ENCODE assay signal across 8 mouse cellular contexts in the genomic region with DNA sequence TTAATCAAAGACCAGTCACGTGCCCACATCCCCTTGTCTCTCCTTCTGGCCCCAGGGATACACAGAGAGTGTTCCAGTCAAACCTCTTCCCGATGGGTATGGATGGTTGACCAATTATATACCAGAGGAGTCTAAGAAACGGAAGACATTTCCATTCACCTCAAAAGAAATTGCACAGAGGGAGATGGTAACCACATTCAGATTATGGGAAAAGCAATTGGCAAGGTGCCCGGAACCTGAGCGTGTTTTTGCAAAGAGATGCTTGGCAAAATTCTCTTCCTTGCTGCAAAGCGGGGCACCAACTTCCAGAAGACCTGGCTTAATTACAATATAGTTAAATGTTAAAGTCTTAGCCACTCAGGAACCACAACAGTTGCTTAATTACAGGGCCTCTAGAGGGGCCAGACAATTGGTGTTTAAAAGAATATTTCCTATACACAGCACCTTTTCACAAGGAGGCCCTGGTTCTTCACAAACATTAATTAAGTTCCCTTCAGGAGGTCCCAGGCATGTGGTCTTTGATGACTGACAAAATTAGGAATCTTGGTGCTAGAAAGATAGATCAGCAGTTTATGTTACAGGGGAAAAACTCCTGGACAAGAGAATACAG. TPM values are rescaled to one million over a fixed set of nuclear protein-coding genes. Genes with fewer than 3 reads are reported as not detected.
DNase-seq lines count a peak whose midpoint lies in the region; ATAC-seq and TF ChIP-seq lines count a peak whose summit lies in the region.

No protein-coding gene starts in this region.

- no peaks in the 10 kb centered on the region for H3K36me3 ChIP-seq in forebrain, postnatal 0 days (ENCODE audit: insufficient read depth)
- no peaks in the 10 kb centered on the region for H3K36me3 ChIP-seq in forebrain, embryonic 10.5 days (replicated peaks)
- H3K36me3 ChIP-seq in intestine, embryonic 15.5 days: no peaks in the 10 kb centered on the region
- no peaks in the 10 kb centered on the region for H3K36me3 ChIP-seq in midbrain, embryonic 13.5 days

- TF ChIP-seq CTCF in forebrain, postnatal 0 days (IDR thresholded peaks at IDR 0.05; ENCODE audit: low read depth): no peak

- H3K4me2 ChIP-seq in forebrain, postnatal 0 days (ENCODE audit: low read depth): no peak overlapping the region
- no peak overlapping the region for H3K4me2 ChIP-seq in intestine, embryonic 15.5 days (replicated peaks)
- no peak overlapping the region for H3K4me2 ChIP-seq in midbrain, embryonic 13.5 days (replicated peaks)

- no peaks in the 10 kb centered on the region; the same call in 1 of the 2 replicates for H3K4me1 ChIP-seq in forebrain, postnatal 0 days (ENCODE audit: insufficient read depth)
- H3K4me1 ChIP-seq in forebrain, embryonic 10.5 days: peaks cover 18% of the 10 kb centered on the region
- H3K4me1 ChIP-seq in intestine, embryonic 15.5 days (replicated peaks): no peaks in the 10 kb centered on the region
- no peaks in the 10 kb centered on the region for H3K4me1 ChIP-seq in midbrain, embryonic 13.5 days (replicated peaks)

- H3K9ac ChIP-seq in forebrain, postnatal 0 days: no peak overlapping the region
- no peak overlapping the region for H3K9ac ChIP-seq in intestine, embryonic 15.5 days
- no peak overlapping the region for H3K9ac ChIP-seq in midbrain, embryonic 13.5 days (replicated peaks)

- ATAC-seq in forebrain, postnatal 0 days: no peak
- ATAC-seq in intestine, embryonic 15.5 days: no peak
- ATAC-seq in midbrain, embryonic 13.5 days: no peak

- no peak overlapping the region for H3K4me3 ChIP-seq in forebrain, postnatal 0 days (ENCODE audit: low read depth, low read length)
- H3K4me3 ChIP-seq in forebrain, embryonic 10.5 days: no peak overlapping the region
- H3K4me3 ChIP-seq in intestine, embryonic 15.5 days (replicated peaks): no peak overlapping the region
- no peak overlapping the region for H3K4me3 ChIP-seq in midbrain, embryonic 13.5 days (replicated peaks)

- no peaks in the 10 kb centered on the region for H3K9me3 ChIP-seq in forebrain, postnatal 0 days (ENCODE audit: low read length)
- no peaks in the 10 kb centered on the region for H3K9me3 ChIP-seq in forebrain, embryonic 10.5 days
- H3K9me3 ChIP-seq in intestine, embryonic 15.5 days: no peaks in the 10 kb centered on the region
- no peaks in the 10 kb centered on the region for H3K9me3 ChIP-seq in midbrain, embryonic 13.5 days

- 26% methylated on average over 6 of the region's 6 CpGs for WGBS in forebrain, postnatal 0 days
- WGBS in forebrain, embryonic 10.5 days: 89% methylated on average over 6 of the region's 6 CpGs
- WGBS in intestine, embryonic 15.5 days: 68% methylated on average over 6 of the region's 6 CpGs
- WGBS in midbrain, embryonic 13.5 days: 79% methylated on average over 6 of the region's 6 CpGs

- H3K27ac ChIP-seq in forebrain, postnatal 0 days (ENCODE audit: low read depth, low read length): no peak overlapping the region
- no peak overlapping the region for H3K27ac ChIP-seq in forebrain, embryonic 10.5 days
- H3K27ac ChIP-seq in intestine, embryonic 15.5 days: no peak overlapping the region
- no peak overlapping the region for H3K27ac ChIP-seq in midbrain, embryonic 13.5 days

- no peaks in the 10 kb centered on the region for H3K27me3 ChIP-seq in forebrain, postnatal 0 days (ENCODE audit: insufficient read depth, low read length)
- H3K27me3 ChIP-seq in forebrain, embryonic 10.5 days (ENCODE audit: poor library complexity, severe bottlenecking): no peaks in the 10 kb centered on the region
- H3K27me3 ChIP-seq in intestine, embryonic 15.5 days (replicated peaks): no peaks in the 10 kb centered on the region
- no peaks in the 10 kb centered on the region for H3K27me3 ChIP-seq in midbrain, embryonic 13.5 days

- DNase-seq in forebrain, postnatal 0 days: peak; percentile 73
- DNase-seq in forebrain, embryonic 10.5 days (ENCODE audit: extremely low spot score, low spot score): no peak
- DNase-seq in NIH3T3 (ENCODE audit: low read depth): peak; percentile 72
- DNase-seq in frontal cortex, adult 2 months (ENCODE audit: extremely low spot score in 1 of 2, low spot score in 1 of 2): peak; percentile 32 to 83
- DNase-seq in left cerebral cortex, adult 18-20 months (ENCODE audit: low spot score in 2 of 2): peak; percentile 67 to 75
- no peak for DNase-seq in thymus, postnatal 25 days

RNA-seq across cellular contexts. Expression of a gene that starts 59.1 kb away (rescaled TPM):
- total RNA-seq in forebrain, postnatal 0 days (2014; rRNA removed): 52.5 and 61.1 TPM in 2 replicates
- polyA plus RNA-seq in forebrain, postnatal 0 days (2015; fragmentation: Nextera tagmentation; extraction: Ambion mirVana): 13.9 and 16.6 TPM in 2 replicates
- polyA plus RNA-seq in forebrain, embryonic 10.5 days (2016; fragmentation: Nextera tagmentation; extraction: Ambion mirVana): 4.2 TPM in 2 replicates
- 44.8 and 44.9 TPM in 2 replicates for polyA plus RNA-seq in frontal cortex, adult 2 months (2012; rRNA removed)
- 10 to 100 TPM; 48.6 to 51.7 TPM for total RNA-seq in left cerebral cortex, adult 18-20 months (2021)
- polyA plus RNA-seq in intestine, embryonic 15.5 days (2015; fragmentation: Nextera tagmentation; extraction: Ambion mirVana): 10.6 TPM in 2 replicates
- polyA plus RNA-seq in midbrain, embryonic 13.5 days (2015; fragmentation: Nextera tagmentation; extraction: Ambion mirVana): 10.4 and 11.0 TPM in 2 replicates

Comparison
In these comparisons a context has a peak if more than half of its experiments do, and no peak if none do; other contexts are left out.
1. DNase-seq: peak in forebrain, postnatal 0 days (single experiment), NIH3T3 (single experiment), frontal cortex, adult 2 months (2 of 2) and left cerebral cortex, adult 18-20 months (2 of 2); none in forebrain, embryonic 10.5 days (single experiment) and thymus, postnatal 25 days (single experiment).